Mouse (Mus musculus): Measurements from ENCODE around the gene Fmnl3.

DNA sequence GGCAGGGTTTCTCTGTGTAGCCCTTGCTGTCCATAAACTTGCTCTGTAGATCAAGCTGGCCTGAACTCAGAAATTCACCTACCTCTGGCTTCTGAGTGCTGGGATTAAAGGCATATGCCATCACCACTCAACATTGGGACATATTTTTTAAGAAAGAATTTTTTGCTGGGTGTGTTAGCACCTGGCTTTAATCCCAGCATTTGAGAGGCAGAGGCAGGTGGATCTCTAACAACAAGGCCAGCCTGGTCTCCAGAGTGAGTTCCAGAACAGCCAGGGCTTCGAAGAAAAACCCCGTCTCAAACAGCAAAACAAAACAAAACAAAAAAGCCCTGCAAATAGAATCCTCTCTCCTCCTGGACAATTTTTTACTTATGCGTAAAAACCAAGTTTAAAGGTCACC lies 5.3 kb upstream of the Fmnl3 start:
- no peak for TF ChIP-seq SMC3 (IDR thresholded peaks at IDR 0.05; ENCODE audit: low read depth, low read length)
- no peak for TF ChIP-seq MAFK (IDR thresholded peaks at IDR 0.05; ENCODE audit: borderline replicate concordance, low read depth, low read length)
- no peak for TF ChIP-seq JUND (IDR thresholded peaks at IDR 0.05; ENCODE audit: low read depth, low read length)
- TF ChIP-seq CTCF (IDR thresholded peaks at IDR 0.05 in 2 of 3, conservative IDR thresholded peaks at IDR 0.05 in 1 of 3; ENCODE audit: control insufficient read depth in 1 of 3, insufficient read depth in 1 of 3, low read depth in 2 of 3, low read length in 3 of 3, poor library complexity in 1 of 3, severe bottlenecking in 1 of 3): no peak
- no peak for TF ChIP-seq TAL1 (IDR thresholded peaks at IDR 0.05; ENCODE audit: low read length)
